Mouse (Mus musculus): ENCODE results near the gene Rai14.

Rai14 gene

GRCm38 (mm10) chr15:10687365-10687764 is 27.1 kb downstream of the Rai14 start:
- DNase-seq: no peak

DNA sequence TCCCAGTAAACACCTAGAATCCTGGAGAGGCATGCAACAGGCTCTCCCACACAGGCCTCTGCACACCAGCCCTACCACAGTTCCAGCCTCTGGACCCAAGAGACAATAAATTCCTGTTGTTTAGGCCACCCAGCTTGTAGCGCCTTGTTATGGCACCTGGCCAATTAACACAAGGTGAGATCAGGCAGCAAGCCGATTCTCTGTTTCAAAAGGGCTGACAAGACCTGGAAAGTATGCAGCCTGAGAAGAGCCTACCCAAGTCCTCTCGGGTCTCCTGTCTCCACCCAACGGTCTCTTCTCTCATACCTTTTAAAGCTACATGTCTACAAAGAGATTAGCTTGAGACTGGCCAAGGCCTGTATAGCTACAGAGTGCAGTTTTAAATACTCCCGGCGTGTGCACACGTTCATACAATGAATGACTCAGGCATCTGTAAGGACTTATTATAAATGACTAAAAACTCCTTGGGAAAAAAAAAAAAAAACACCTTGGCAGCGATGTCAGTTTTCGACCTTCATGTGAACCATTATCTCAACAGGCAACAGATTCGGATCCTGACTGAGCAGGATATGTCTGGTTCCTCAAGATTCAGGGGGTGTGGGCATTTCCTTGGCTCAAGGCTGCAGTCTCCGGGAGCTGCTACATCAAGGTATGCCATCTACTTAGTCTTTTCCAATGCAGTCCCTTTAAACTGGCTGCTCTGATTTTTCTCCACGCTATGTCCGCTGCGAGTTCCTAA is 28.6 kb downstream of the Rai14 start:
- DNase-seq: peak; percentile 38 to 50

GRCm38 (mm10) chr15:10683687-10684203 is 30.7 kb downstream of the Rai14 start:
- no peak for DNase-seq

DNA sequence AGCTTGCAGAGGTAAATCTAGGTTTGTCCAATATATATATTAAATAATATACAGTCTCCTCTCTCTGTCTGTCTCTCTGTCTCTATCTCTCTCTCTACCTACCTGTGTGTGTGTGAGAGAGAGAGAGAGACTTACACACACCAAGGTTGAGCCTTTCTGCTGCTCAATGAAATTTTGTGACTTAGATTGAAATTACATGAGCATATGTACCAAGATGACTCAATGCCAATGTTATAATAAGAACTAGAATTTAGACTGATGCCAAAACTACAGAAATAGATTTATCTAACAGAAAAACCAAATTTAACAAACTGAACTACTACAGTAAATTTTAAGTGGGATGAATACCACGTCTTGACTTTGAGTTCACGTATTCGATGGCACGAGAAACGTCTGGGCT is 33.9 kb downstream of the Rai14 start:
- no peak for DNase-seq

DNA sequence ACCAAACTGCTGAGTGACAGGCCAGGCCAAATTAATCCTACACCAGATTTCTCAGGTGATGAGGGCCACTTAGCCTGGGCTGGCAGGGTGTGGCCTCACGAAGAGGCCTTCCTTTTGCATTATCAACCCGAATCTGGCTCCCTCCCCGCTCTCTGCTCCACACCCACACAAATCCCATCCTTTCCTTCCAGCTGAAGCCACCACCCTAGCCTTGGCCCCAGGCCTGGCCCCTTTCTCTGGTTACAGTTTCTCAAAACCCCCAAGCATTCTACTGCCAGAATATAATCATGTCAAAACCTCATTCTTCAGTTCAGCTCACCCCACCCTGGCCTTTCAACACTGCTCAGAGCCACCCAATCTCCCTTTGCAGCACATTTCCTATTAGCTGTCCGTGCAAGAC is 34.9 kb downstream of the Rai14 start:
- peak in 1 of 2 experiments; percentile 48 for DNase-seq

GRCm38 (mm10) chr15:10675801-10676200 is 38.6 kb downstream of the Rai14 start:
- peak in 1 of 2 experiments; percentile 33 for DNase-seq

DNA sequence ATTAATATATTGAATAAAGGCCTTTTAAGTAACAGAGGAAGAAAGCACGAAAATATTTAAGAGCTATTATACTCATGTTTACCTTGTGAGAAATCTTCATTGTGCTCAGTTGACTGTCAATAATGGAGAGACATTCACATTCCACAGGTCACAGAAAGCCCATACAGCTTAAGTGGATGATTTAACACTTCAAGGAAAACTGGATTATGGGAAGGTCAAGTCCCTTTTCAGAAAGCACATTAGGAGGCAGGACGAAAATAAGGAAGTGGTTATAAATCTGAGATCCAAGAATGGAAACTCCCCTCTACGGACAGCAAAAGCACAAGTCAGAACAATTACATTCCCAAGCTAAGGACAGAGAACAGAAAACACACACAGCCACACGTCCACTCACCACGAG is 41.5 kb downstream of the Rai14 start:
- no peak for DNase-seq

DNA sequence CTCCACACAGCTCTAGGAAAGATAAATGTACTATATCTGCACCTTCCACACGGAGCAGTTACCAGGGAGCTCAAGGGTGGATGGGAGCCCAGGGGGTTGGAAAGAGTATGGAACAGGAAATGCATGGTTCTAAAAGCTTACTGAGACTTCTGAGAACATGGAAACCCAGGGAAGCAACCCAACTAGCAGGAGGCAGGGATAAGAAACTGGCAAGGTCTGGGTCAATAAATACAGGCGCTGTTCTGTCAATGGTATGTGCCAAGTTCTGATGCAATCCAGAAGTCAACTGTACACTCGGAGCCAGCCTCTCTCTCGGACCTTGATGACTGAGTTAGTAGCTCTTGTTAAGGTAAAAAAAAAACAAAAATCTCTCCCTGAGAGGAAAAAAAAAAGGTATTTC is 42.6 kb downstream of the Rai14 start:
- no peak for DNase-seq

- no peak for DNase-seq
These were observed 44.3 kb downstream of the Rai14 start for GRCm38 (mm10) chr15:10670107-10670506.

- no peak for DNase-seq
These were observed 46.1 kb downstream of the Rai14 start for GRCm38 (mm10) chr15:10668120-10668900.

GRCm38 (mm10) chr15:10665816-10666215 is 48.6 kb downstream of the Rai14 start:
- DNase-seq: no peak

GRCm38 (mm10) chr15:10664529-10664898 is 49.9 kb downstream of the Rai14 start:
- DNase-seq: peak in 1 of 2 experiments; percentile 28

- DNase-seq: peak; percentile 60 to 66
These were observed 50.5 kb downstream of the Rai14 start for GRCm38 (mm10) chr15:10663793-10664528.

DNA sequence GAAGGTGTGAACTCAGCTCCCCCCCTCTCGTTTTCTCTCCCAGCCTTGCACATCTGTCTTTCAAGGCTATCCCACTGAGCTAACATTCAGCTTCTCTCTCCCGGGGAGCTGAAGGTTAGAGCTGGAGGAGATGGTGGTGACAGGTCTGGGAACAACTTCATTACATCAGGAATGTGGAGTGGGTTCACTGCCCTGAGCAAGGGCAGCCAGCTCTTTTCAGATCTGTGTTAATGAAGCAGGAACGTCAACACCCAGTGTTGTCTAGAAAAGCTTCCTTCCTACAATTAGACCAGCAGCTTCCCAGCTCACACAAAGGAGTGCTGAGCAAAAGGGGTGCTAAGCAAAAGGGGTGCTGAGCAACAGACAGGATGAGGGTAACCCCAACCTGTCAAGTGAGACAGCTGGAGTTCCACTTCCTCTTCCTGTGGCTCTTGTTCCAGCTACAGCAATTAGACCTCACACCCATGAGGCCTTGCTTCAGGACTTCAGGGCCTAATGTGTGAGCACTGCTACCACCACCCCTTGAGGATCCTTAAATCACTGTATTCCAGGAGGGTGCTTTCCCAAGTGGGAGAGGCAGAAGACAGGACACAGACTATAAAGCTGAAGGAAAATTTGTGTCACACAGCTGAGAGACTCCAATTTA is 52.3 kb downstream of the Rai14 start:
- peak in 1 of 2 experiments; percentile 51 for DNase-seq

DNA sequence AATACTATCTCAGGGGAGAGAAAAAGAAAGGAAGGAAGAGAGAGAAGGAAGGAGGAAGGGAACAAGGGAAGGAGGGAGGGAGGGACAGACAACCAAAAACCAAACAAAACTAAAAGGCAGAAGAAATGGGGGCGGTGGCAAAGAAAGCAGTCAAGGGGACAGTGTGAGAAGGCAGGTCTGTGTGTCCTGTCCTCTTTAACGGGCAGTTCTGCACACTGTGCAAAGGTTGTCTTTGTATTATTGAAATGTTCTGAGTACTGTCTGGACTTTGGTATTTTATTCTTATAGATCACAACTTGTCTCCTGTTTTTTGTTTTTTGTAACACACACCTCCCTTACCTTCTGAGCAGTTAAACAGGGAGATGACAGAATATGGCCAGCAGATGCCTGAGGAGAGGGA is 55.6 kb downstream of the Rai14 start:
- DNase-seq: no peak

GRCm38 (mm10) chr15:10656146-10656545 is 58.3 kb downstream of the Rai14 start:
- no peak for DNase-seq

DNA sequence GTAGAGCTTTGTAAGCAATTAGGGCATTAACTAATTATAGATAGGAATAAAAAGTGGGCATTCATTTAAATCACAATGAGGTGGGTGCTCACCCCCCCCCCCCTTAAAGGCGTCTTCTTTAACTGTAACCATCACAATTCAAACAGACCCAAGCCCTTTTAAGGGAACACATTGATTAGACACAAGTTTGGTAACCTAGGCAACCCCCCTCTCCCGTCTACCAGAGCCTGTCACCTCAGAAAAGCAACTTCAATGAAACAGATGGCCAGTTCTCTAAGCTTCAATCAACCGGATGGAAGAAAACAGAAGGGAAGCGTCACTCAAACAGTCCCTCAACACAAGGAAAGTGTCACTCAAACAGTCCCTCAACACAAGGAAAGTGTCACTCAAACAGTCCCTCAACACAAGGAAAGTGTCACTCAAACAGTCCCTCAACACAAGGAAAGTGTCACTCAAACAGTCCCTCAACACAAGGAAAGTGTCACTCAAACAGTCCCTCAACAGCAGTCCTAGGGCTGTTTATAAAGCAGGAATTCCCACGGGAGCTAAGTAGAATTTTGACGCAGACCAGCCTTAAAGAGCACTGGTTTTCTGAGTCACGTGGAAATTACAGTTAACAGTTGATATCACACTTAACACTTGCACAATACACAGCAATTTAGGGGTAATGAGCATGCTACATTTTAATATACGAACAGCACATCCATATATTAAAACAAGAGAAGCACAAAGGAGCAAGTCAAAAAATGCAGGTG is 59.1 kb downstream of the Rai14 start:
- DNase-seq: no peak

- no peak for DNase-seq
These were observed 59.7 kb downstream of the Rai14 start for GRCm38 (mm10) chr15:10654696-10655095.

- DNase-seq: no peak
These were observed 61.4 kb downstream of the Rai14 start for GRCm38 (mm10) chr15:10652931-10653475.

- peak; percentile 66 to 75 for DNase-seq
These were observed 65.9 kb downstream of the Rai14 start for GRCm38 (mm10) chr15:10648372-10649109.

- no peak for DNase-seq
These were observed 68.1 kb downstream of the Rai14 start for GRCm38 (mm10) chr15:10646297-10646696.

Measured in kidney, postnatal 4 days (tissue).